Mouse (Mus musculus) ES-Bruce4 (cell line): ENCODE measurements at regions not wholly inside any gene's neighbourhood (a gene's known extent, or its start where the extent isn't known, plus 50 kb on each side); places are given as distances from the start of the nearest gene placed in this dataset.

Source experiments
- CTCF ChIP-seq: IDR thresholded peaks from one replicate; pipeline ENCODE4 v1.8.1; 2011; ENCODE audit warnings: low read depth, low read length
- POLR2A ChIP-seq: IDR thresholded peaks from one replicate; pipeline ENCODE4 v1.8.1; 2011; ENCODE audit warnings: low read length; ENCODE audit not compliant: insufficient read depth

DNA sequence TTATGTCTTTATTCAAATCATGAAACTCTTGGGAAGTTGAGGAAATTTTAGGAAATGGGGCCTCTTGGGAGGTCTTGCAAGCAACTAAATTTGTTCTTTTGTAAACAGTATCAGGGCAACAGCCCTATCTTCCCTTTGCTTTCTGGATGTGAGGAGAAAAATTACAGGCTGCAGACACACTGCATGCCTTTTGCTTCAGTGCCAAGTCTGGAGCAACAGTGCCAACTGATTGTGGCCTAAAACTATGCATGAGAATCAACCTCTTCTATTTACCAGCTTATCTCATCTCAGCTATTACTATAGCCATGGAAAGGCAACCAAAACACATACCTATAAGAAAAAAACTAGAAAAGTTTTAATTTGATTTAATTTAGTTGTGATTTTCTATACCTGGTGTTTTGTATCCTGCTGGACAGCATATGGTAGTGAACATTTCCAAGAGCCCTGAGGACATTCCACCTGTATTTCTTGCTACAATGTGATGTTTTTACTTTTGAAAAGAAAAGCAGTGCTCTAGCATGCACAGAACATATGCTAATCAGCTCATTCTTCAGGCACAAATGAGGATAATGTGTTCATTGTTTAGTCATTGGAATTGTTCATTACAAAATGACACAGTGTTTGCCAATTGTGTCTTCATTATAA, 275.6 kb upstream of the Megf9 start:
- TF ChIP-seq CTCF (no peak), POLR2A (no peak)
